Mouse (Mus musculus): ENCODE measurements around the gene Olfr818. TPM values are rescaled to one million over a fixed set of nuclear protein-coding genes. Genes with fewer than 3 reads are reported as not detected.
"Not testable (repeated sequence)": the region's sequence is repeated elsewhere in the genome, so short reads cannot be mapped to it uniquely, and the experiment has no call there.

The Olfr818 gene
- total RNA-seq (2021), result not detected

DNA sequence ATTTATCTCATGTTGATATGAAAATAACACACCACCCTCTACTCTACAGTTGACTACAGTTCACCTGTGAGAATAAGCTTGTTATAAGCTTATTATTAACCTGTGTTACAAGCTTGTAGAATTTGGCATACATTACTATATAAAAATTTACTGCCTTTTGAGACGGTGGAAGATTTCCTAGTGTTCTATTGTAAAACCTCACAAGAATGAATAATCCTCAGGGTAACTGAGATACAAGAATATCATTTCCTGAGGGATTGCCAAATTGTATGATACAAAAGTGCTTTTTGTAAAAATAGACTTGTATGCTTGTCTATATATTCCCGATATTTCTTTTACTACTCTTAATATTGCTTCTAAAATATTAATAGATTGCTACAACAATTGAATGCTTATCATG lies at the start of gene Olfr818:
Olfr818 (minus strand) TSS at position 101 of the 400 bp plus-strand sequence.
- intact Hi-C loops (cut with DNase I), result no loop called here
- no peak for DNase-seq

DNA sequence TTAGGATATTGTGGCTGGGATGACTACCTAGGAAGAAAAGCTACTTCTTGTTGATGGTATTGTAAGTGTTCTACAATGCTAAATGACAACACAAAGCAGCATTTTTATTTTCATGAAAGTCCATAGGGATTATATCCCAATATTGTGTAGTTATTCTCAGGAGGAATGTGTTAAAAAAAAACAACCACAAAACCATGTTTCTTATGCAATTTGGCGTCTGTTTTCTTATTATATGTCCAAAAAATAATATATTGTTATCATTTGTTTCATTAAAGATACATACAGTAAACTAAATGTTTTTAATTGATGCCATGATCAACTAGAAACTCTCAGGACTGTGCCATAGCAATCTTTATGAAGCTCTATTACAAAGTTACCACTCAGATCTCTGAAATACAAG lies 36.1 kb upstream of the Olfr818 start, which contains the start of gene Gm10310:
Gm10310 (minus strand) TSS at position 101 of the 400 bp plus-strand sequence.
- DNase-seq; intact Hi-C loops (cut with DNase I): not testable (repeated sequence)

DNA sequence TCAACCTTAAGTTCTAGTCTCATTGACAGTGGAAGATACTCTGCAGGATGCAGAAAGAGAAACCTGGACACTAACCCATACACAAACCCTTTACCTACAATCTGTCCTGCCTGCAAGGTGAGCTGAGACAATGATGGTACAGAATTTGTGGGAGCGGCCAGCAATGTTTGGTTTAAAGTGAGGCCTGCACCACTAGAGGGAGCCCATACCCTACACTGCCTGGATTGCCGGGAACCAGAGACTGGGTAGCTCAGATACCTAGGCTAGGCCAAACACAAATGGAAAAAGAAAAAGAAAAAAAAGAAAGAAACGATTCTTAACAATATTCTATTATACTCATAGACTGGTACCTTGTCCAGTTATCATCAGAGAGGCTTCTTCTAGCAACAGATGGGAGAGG lies 33.0 kb upstream of the Olfr818 start:
- DNase-seq; intact Hi-C loops (cut with DNase I): not testable (repeated sequence)

DNA sequence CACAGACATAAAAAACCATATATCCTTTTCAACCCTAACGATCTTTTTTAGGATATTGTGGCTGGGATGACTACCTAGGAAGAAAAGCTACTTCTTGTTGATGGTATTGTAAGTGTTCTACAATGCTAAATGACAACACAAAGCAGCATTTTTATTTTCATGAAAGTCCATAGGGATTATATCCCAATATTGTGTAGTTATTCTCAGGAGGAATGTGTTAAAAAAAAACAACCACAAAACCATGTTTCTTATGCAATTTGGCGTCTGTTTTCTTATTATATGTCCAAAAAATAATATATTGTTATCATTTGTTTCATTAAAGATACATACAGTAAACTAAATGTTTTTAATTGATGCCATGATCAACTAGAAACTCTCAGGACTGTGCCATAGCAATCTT lies 27.1 kb upstream of the Olfr818 start, which contains the start of gene Olfr247:
Olfr247 (minus strand) TSS at position 101 of the 400 bp plus-strand sequence.
- DNase-seq, result not testable (repeated sequence)

DNA sequence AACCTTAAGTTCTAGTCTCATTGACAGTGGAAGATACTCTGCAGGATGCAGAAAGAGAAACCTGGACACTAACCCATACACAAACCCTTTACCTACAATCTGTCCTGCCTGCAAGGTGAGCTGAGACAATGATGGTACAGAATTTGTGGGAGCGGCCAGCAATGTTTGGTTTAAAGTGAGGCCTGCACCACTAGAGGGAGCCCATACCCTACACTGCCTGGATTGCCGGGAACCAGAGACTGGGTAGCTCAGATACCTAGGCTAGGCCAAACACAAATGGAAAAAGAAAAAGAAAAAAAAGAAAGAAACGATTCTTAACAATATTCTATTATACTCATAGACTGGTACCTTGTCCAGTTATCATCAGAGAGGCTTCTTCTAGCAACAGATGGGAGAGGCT lies 24.1 kb upstream of the Olfr818 start:
- intact Hi-C loops (cut with DNase I); DNase-seq: not testable (repeated sequence)

More for the DNA sequence above, 27.1 kb upstream of the Olfr818 start, which contains the start of gene Olfr247:
- intact Hi-C loops (cut with DNase I), result not testable (repeated sequence)

DNA sequence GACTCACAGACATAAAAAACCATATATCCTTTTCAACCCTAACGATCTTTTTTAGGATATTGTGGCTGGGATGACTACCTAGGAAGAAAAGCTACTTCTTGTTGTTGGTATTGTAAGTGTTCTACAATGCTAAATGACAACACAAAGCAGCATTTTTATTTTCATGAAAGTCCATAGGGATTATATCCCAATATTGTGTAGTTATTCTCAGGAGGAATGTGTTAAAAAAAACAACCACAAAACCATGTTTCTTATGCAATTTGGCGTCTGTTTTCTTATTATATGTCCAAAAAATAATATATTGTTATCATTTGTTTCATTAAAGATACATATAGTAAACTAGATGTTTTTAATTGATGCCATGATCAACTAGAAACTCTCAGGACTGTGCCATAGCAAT lies 18.3 kb upstream of the Olfr818 start, which contains the start of gene Olfr819:
Olfr819 (minus strand) TSS at position 101 of the 400 bp plus-strand sequence.
- DNase-seq; intact Hi-C loops (cut with DNase I): not testable (repeated sequence)

DNA sequence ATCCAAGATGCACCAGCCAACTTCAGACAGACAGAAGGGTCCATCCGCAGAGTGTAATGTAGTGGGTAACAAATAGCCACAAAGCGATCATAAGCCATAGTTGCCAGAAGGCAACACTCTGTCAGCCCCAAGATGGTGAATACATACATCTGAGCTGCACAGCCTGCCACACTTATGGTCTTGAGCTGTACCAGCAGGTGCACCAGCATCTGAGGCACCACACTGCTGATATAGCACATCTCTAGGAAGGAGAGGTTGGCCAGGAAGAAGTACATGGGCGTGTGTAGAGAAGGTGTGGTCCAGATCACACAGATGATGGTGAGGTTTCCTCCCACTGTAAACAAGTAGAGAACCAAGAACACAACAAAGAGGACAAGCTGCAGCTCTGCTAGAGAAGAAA lies 17.3 kb upstream of the Olfr818 start:
- DNase-seq; intact Hi-C loops (cut with DNase I): not testable (repeated sequence)

DNA sequence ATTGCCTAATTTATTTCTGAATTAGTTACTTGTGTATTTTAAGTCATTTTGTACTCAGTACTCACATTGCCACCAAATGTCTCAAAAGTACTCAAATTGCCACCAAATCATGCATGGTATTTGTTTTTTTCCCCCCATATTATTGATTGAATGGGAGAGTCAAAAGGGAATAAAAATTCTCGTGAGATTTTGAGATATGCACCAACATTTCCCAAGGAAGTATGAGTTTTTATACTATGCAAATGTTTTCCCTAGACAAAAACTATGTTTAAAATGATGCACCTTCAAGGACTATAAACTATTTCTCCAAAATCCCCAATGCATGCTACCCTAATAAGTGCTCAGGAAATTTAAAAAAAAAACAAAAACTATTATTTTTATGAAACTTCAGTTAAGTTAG lies 33.4 kb downstream of the Olfr818 start, which contains the start of gene Olfr816:
Olfr816 (minus strand) TSS at position 101 of the 400 bp plus-strand sequence.
- intact Hi-C loops (cut with DNase I), result no loop called here
- no peak for DNase-seq

DNA sequence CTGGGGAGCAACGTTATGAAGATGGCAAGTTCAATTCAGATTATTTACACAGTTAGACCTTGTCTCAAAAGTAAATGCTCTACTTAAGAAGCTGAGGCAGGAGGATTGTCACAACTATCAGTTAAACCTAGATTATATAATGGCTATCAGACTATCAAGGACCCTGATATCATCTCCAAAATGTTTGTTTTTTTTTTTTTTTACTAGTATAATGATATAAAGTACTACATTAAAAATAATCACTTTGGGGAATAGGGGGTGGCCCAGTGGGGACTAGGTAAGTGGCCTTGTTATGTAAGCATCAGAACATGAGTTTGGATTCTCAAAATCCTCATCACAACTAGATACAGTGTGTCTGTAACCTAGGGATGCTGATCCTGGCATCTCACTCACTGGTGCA lies 43.1 kb downstream of the Olfr818 start, which contains the start of gene Olfr815:
Olfr815 (minus strand) TSS at position 101 of the 400 bp plus-strand sequence.
- intact Hi-C loops (cut with DNase I); DNase-seq: not testable (repeated sequence)

Other genes starting within 250 kb of the Olfr818 start
- gene Olfr804, start 245.9 kb downstream of the Olfr818 start, total RNA-seq (2021), result not detected
- gene Olfr805, start 219.7 kb downstream of the Olfr818 start, total RNA-seq (2021), result not detected
- not detected for gene Olfr806, start 207.2 kb downstream of the Olfr818 start, total RNA-seq (2021)
- gene Olfr807, start 191.3 kb downstream of the Olfr818 start, total RNA-seq (2021), result not detected
- not detected for gene Olfr808, start 183.6 kb downstream of the Olfr818 start, total RNA-seq (2021)
- not detected for gene Olfr809, start 174.5 kb downstream of the Olfr818 start, total RNA-seq (2021)
- not detected for gene Olfr810, start 154.2 kb downstream of the Olfr818 start, total RNA-seq (2021)
- gene Olfr811, start 144.7 kb downstream of the Olfr818 start, total RNA-seq (2021), result not detected
- not detected for gene Olfr812, start 103.0 kb downstream of the Olfr818 start, total RNA-seq (2021)
- not detected for gene Olfr813, start 93.7 kb downstream of the Olfr818 start, total RNA-seq (2021)
- not detected for gene Olfr814, start 69.2 kb downstream of the Olfr818 start, total RNA-seq (2021)
- gene Olfr815, start 43.2 kb downstream of the Olfr818 start, total RNA-seq (2021), result not detected
- gene Olfr816, start 33.5 kb downstream of the Olfr818 start, total RNA-seq (2021), result not detected
- gene Olfr819, start 18.2 kb upstream of the Olfr818 start, total RNA-seq (2021), result not detected
- gene Olfr247, start 27.0 kb upstream of the Olfr818 start, total RNA-seq (2021), result not detected
- gene Gm10310, start 36.0 kb upstream of the Olfr818 start, total RNA-seq (2021), result not detected
- not detected for gene Olfr820, start 63.5 kb upstream of the Olfr818 start, total RNA-seq (2021)
- gene Olfr821, start 81.2 kb upstream of the Olfr818 start, total RNA-seq (2021), result not detected
- not detected for gene Olfr822, start 122.1 kb upstream of the Olfr818 start, total RNA-seq (2021)
- gene Olfr823, start 166.3 kb upstream of the Olfr818 start, total RNA-seq (2021), result not detected
- not detected for gene Olfr824, start 180.9 kb upstream of the Olfr818 start, total RNA-seq (2021)
- not detected for gene Olfr825, start 217.7 kb upstream of the Olfr818 start, total RNA-seq (2021)
- gene Olfr826, start 235.1 kb upstream of the Olfr818 start, total RNA-seq (2021), result not detected

Data from heart, postnatal 36 days (tissue).